Mouse (Mus musculus) neutrophil, adult 59 days (primary cell): ENCODE data around the gene Tmem94. TPM values are rescaled to one million over a fixed set of nuclear protein-coding genes. Genes with fewer than 3 reads are reported as not detected.

Experiments used
- total RNA-seq, 2 experiments: library from RNA; stranded (reverse); gene quantifications; 1 replicate in 1 of 2; 2 replicates in 1 of 2; pipeline ENCODE4 v1.2.4; 2023

Tmem94 gene
- total RNA-seq = 10 to 100 TPM; 38.7 to 47.7 TPM

GRCm38 (mm10) chr11:115765103-115765606 is at the start of gene Tmem94:
TSS of gene Tmem94 (plus strand) at chr11:115765433.

GRCm38 (mm10) chr11:115813507-115814296 is 48.5 kb downstream of the Tmem94 start, which contains the start of gene Caskin2:
TSS of gene Caskin2 (minus strand) at chr11:115813639.

GRCm38 (mm10) chr11:115814605-115815450 is 49.6 kb downstream of the Tmem94 start, which contains the start of gene Tsen54:
TSS of gene Tsen54 (plus strand) at chr11:115814724.

GRCm38 (mm10) chr11:115823774-115824740 is 58.8 kb downstream of the Tmem94 start, which contains the start of gene Llgl2:
TSS of gene Llgl2 (plus strand) at chr11:115824049.

Other genes starting within 250 kb of the Tmem94 start
- 100 to 1,000 TPM; 158 to 172 TPM for gene Sumo2, start 229.2 kb upstream of the Tmem94 start, total RNA-seq
- 10 to 100 TPM; 40.0 to 40.7 TPM for gene Nup85, start 201.0 kb upstream of the Tmem94 start, total RNA-seq
- gene Mrps7, start 161.5 kb upstream of the Tmem94 start, total RNA-seq = 10 to 100 TPM; 10.7 to 20.3 TPM
- 10 to 100 TPM; 57.5 to 58.2 TPM for gene Gga3, start 161.4 kb upstream of the Tmem94 start, total RNA-seq
- 10 to 100 TPM; 17.1 to 18.4 TPM for gene Mif4gd, start 152.5 kb upstream of the Tmem94 start, total RNA-seq
- 10 to 100 TPM; 11.3 to 11.8 TPM for gene Slc25a19, start 137.1 kb upstream of the Tmem94 start, total RNA-seq
- 100 to 1,000 TPM; 208 to 230 TPM for gene Grb2, start 56.8 kb upstream of the Tmem94 start, total RNA-seq
- gene Caskin2, start 48.2 kb downstream of the Tmem94 start, total RNA-seq = 1 to 10 TPM; 1.1 to 1.8 TPM
- gene Tsen54, start 49.3 kb downstream of the Tmem94 start, total RNA-seq = 1 to 10 TPM; 3.2 to 5.4 TPM
- 1 to 10 TPM; 4.6 to 5.2 TPM for gene Llgl2, start 58.6 kb downstream of the Tmem94 start, total RNA-seq
- gene Myo15b, start 93.0 kb downstream of the Tmem94 start, total RNA-seq = 1 to 10 TPM; 1.2 to 1.8 TPM
- gene Smim5, start 134.5 kb downstream of the Tmem94 start, total RNA-seq = 10 to 100 TPM; 57.4 to 58.2 TPM
- gene Smim6, start 146.6 kb downstream of the Tmem94 start, total RNA-seq = 1 to 10 TPM; 5.2 to 5.3 TPM
- gene Sap30bp, start 167.8 kb downstream of the Tmem94 start, total RNA-seq = 10 to 100 TPM; 23.9 to 28.2 TPM
- gene Recql5, start 168.0 kb downstream of the Tmem94 start, total RNA-seq = 10 to 100 TPM; 22.8 to 26.1 TPM
- gene Itgb4, start 209.3 kb downstream of the Tmem94 start, total RNA-seq = under 1 TPM in 1 of 2 experiments, not detected in 1; 0.07 TPM
- gene Galk1, start 247.3 kb downstream of the Tmem94 start, total RNA-seq = 1 to 10 TPM; 8.4 to 8.5 TPM